Mouse (Mus musculus): ENCODE results near the gene Gm10563. TPM values are rescaled to one million over a fixed set of nuclear protein-coding genes. Genes with fewer than 3 reads are reported as not detected.

Gm10563 gene
- polyA plus RNA-seq, 1 experiment from 2014 or later, result not detected

GRCm38 (mm10) chr4:155569818-155570217 lies 75.4 kb downstream of the Gm10563 start:
- Histone ChIP-seq H3K9ac (replicated peaks) (no peak overlapping the region), H3K27ac (replicated peaks) (no peak overlapping the region), H3K4me3 (no peak overlapping the region), H3K27me3 (no peaks in the 10 kb centered on the region), H3K9me3 (no peaks in the 10 kb centered on the region), H3K36me3 (no peaks in the 10 kb centered on the region), H3K4me1 (peaks cover 13% of the 10 kb centered on the region), H3K4me2 (replicated peaks) (no peak overlapping the region)
- 94% methylated on average over 6 of the region's 6 CpGs for WGBS
- ATAC-seq (replicated peaks), result no peak

- Histone ChIP-seq H3K4me1 (peaks cover 21% of the 10 kb centered on the region), H3K4me3 (no peak overlapping the region), H3K27me3 (no peaks in the 10 kb centered on the region), H3K9ac (replicated peaks) (no peak overlapping the region), H3K9me3 (no peaks in the 10 kb centered on the region), H3K4me2 (replicated peaks) (no peak overlapping the region), H3K27ac (replicated peaks) (no peak overlapping the region), H3K36me3 (no peaks in the 10 kb centered on the region)
- 94% methylated on average over 7 of the region's 7 CpGs for WGBS
- no peak for ATAC-seq (replicated peaks)
Measured at GRCm38 (mm10) chr4:155568632-155569370, 76.4 kb downstream of the Gm10563 start.

GRCm38 (mm10) chr4:155568170-155568569 lies 77.0 kb downstream of the Gm10563 start:
- Histone ChIP-seq H3K27me3 (no peaks in the 10 kb centered on the region), H3K4me3 (no peak overlapping the region), H3K9me3 (no peaks in the 10 kb centered on the region), H3K4me1 (peaks cover 21% of the 10 kb centered on the region), H3K27ac (replicated peaks) (no peak overlapping the region), H3K36me3 (no peaks in the 10 kb centered on the region), H3K9ac (replicated peaks) (no peak overlapping the region), H3K4me2 (replicated peaks) (no peak overlapping the region)
- ATAC-seq (replicated peaks), result no peak
- WGBS, result 37% methylated on average over 2 of the region's 2 CpGs

GRCm38 (mm10) chr4:155566555-155566954 lies 78.7 kb downstream of the Gm10563 start:
- Histone ChIP-seq H3K4me3 (no peak overlapping the region), H3K36me3 (no peaks in the 10 kb centered on the region), H3K9ac (replicated peaks) (no peak overlapping the region), H3K9me3 (no peaks in the 10 kb centered on the region), H3K4me1 (peaks cover 29% of the 10 kb centered on the region), H3K27me3 (no peaks in the 10 kb centered on the region), H3K4me2 (replicated peaks) (no peak overlapping the region), H3K27ac (replicated peaks) (no peak overlapping the region)
- 90% methylated on average over 8 of the region's 8 CpGs for WGBS
- ATAC-seq (replicated peaks), result no peak

Other genes with a start within 250 kb of the Gm10563 start
- gene Gabrd, start 247.3 kb downstream of the Gm10563 start, polyA plus RNA-seq (2015; fragmentation: Nextera tagmentation; extraction: Ambion mirVana), result 1.8 and 2.6 TPM in 2 replicates
- gene Cfap74, start 236.2 kb downstream of the Gm10563 start, polyA plus RNA-seq (2015; fragmentation: Nextera tagmentation; extraction: Ambion mirVana), result 3.8 and 4.3 TPM in 2 replicates
- gene Tmem52, start 176.3 kb downstream of the Gm10563 start, polyA plus RNA-seq (2015; fragmentation: Nextera tagmentation; extraction: Ambion mirVana), result 0.19 TPM in 1 of 2 replicates, not detected in the other
- 1,112 and 1,114 TPM in 2 replicates for gene Gnb1, start 154.0 kb downstream of the Gm10563 start, polyA plus RNA-seq (2015; fragmentation: Nextera tagmentation; extraction: Ambion mirVana)
- 109 and 110 TPM in 2 replicates for gene Nadk, start 83.0 kb downstream of the Gm10563 start, polyA plus RNA-seq (2015; fragmentation: Nextera tagmentation; extraction: Ambion mirVana)
- 10.9 and 12.9 TPM in 2 replicates for gene Slc35e2, start 44.0 kb downstream of the Gm10563 start, polyA plus RNA-seq (2015; fragmentation: Nextera tagmentation; extraction: Ambion mirVana)
- gene Cdk11b, start 20.6 kb downstream of the Gm10563 start, polyA plus RNA-seq (2015; fragmentation: Nextera tagmentation; extraction: Ambion mirVana), result 60.8 and 63.5 TPM in 2 replicates
- 2.3 and 2.6 TPM in 2 replicates for gene Mmp23, start 8.0 kb upstream of the Gm10563 start, polyA plus RNA-seq (2015; fragmentation: Nextera tagmentation; extraction: Ambion mirVana)
- gene Mib2, start 23.8 kb upstream of the Gm10563 start, polyA plus RNA-seq (2015; fragmentation: Nextera tagmentation; extraction: Ambion mirVana), result 51.6 and 52.1 TPM in 2 replicates
- gene Fndc10, start 48.9 kb upstream of the Gm10563 start, polyA plus RNA-seq (2015; fragmentation: Nextera tagmentation; extraction: Ambion mirVana), result 8.2 and 10.9 TPM in 2 replicates
- gene Ssu72, start 59.4 kb upstream of the Gm10563 start, polyA plus RNA-seq (2015; fragmentation: Nextera tagmentation; extraction: Ambion mirVana), result 144 and 146 TPM in 2 replicates
- 10.4 TPM in 2 replicates for gene Tmem240, start 89.4 kb upstream of the Gm10563 start, polyA plus RNA-seq (2015; fragmentation: Nextera tagmentation; extraction: Ambion mirVana)
- 91.0 TPM in 2 replicates for gene Atad3a, start 115.7 kb upstream of the Gm10563 start, polyA plus RNA-seq (2015; fragmentation: Nextera tagmentation; extraction: Ambion mirVana)
- gene Vwa1, start 129.3 kb upstream of the Gm10563 start, polyA plus RNA-seq (2015; fragmentation: Nextera tagmentation; extraction: Ambion mirVana), result 21.8 and 22.6 TPM in 2 replicates
- 0.29 and 0.60 TPM in 2 replicates for gene Tmem88b, start 140.5 kb upstream of the Gm10563 start, polyA plus RNA-seq (2015; fragmentation: Nextera tagmentation; extraction: Ambion mirVana)
- not detected in 2 replicates for gene Ankrd65, start 145.0 kb upstream of the Gm10563 start, polyA plus RNA-seq (2015; fragmentation: Nextera tagmentation; extraction: Ambion mirVana)
- 228 and 244 TPM in 2 replicates for gene Mrpl20, start 157.5 kb upstream of the Gm10563 start, polyA plus RNA-seq (2015; fragmentation: Nextera tagmentation; extraction: Ambion mirVana)
- 172 and 173 TPM in 2 replicates for gene Ccnl2, start 167.1 kb upstream of the Gm10563 start, polyA plus RNA-seq (2015; fragmentation: Nextera tagmentation; extraction: Ambion mirVana)
- 127 and 130 TPM in 2 replicates for gene Aurkaip1, start 185.9 kb upstream of the Gm10563 start, polyA plus RNA-seq (2015; fragmentation: Nextera tagmentation; extraction: Ambion mirVana)
- gene Mxra8, start 194.3 kb upstream of the Gm10563 start, polyA plus RNA-seq (2015; fragmentation: Nextera tagmentation; extraction: Ambion mirVana), result 15.0 and 19.0 TPM in 2 replicates
- 10.6 and 23.1 TPM in 2 replicates for gene Dvl1, start 202.0 kb upstream of the Gm10563 start, polyA plus RNA-seq (2015; fragmentation: Nextera tagmentation; extraction: Ambion mirVana)
- 0.64 and 0.73 TPM in 2 replicates for gene Tas1r3, start 218.0 kb upstream of the Gm10563 start, polyA plus RNA-seq (2015; fragmentation: Nextera tagmentation; extraction: Ambion mirVana)
- 20.5 and 22.9 TPM in 2 replicates for gene Cptp, start 224.0 kb upstream of the Gm10563 start, polyA plus RNA-seq (2015; fragmentation: Nextera tagmentation; extraction: Ambion mirVana)
- 90.6 and 99.9 TPM in 2 replicates for gene Ints11, start 224.1 kb upstream of the Gm10563 start, polyA plus RNA-seq (2015; fragmentation: Nextera tagmentation; extraction: Ambion mirVana)
- gene Pusl1, start 246.4 kb upstream of the Gm10563 start, polyA plus RNA-seq (2015; fragmentation: Nextera tagmentation; extraction: Ambion mirVana), result 61.5 and 64.8 TPM in 2 replicates
- gene Acap3, start 246.4 kb upstream of the Gm10563 start, polyA plus RNA-seq (2015; fragmentation: Nextera tagmentation; extraction: Ambion mirVana), result 82.2 and 84.5 TPM in 2 replicates

All from forebrain, embryonic 15.5 days (tissue).